Mouse (Mus musculus) gastrocnemius, postnatal 4 days (tissue): ENCODE measurements at regions not wholly inside any gene's neighbourhood (a gene's known extent, or its start where the extent isn't known, plus 50 kb on each side); places are given as distances from the start of the nearest gene placed in this dataset.

ENCODE experiments used
- DNase-seq, 2 experiments: peaks; one replicate each; pipeline ENCODE4 v3.0.0; 2021 to 2022; ENCODE audit warnings: low spot score in 2 of 2, mixed read lengths in 2 of 2

GRCm38 (mm10) chr4:97283099-97283498, 100.1 kb upstream of the Gm10192 start:
- no peak for DNase-seq

DNA sequence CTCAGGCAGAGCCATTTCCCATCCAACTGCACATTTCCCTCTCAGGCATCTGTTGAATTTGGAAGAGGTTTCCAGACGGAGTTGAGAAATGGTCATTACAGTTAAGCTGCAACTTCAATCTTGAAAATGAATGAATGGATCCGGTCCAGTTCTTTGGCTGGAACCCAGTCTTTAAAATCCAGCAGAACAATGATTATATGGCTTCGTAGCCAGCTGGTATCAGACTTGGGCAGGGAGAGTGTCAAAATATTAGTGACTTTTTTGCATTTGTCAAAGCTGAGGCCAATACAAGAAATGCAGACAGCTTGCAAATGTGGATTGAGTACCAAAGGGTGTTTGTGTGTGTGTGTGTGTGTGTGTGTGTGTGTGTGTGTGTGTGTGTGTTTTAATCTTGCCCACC, 99.7 kb upstream of the Gm10192 start:
- peak in 1 of 2 experiments; percentile 29 for DNase-seq

DNA sequence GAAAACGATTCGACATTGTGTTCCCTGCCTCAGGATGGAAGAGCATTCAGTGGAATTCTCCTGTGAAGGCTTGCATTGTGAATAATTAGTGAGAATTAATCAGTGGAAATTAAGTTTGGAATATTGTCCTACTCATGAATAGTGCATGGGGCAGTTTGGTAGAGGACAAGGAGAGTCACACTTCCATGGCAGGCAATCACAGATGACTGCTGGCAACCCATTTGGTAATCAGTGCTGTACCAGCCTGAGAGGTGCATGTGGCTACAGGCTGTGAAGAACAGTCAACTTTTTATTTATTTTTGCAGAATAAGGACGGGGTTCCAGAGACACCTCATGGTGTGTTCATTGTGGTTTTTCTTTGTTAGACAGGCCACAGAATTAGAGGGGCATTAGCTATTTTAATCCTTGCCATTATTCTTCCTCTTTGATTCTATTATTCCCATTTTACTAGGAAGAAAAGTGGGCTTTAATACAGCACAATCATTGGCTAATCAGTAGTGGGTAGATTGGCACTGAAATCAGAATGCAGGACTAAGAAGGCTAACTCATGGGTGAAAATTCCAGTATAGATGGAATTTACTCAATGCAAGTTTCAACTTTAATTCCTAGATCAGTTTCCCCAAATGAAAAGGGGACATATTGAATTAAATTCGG, 98.3 kb upstream of the Gm10192 start:
- DNase-seq = no peak

DNA sequence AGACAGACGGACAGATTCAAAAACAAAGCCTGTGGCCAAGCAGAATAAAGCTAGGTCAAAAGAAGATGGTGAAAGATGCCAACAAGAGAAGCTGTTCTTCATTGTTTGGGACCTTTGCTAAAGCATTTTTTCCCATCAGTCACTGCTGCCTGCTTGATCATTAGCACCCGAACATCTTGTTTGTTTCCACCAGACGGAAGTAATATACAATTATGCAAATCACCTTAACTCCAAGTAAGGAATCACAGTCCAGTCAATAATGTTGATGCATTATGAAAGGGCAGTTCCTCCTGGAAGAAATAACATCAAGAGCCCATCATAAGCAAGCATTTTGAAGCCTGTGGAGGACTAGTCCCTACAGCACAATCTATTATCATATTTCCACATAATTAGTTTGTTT, 97.7 kb upstream of the Gm10192 start:
- no peak for DNase-seq

DNA sequence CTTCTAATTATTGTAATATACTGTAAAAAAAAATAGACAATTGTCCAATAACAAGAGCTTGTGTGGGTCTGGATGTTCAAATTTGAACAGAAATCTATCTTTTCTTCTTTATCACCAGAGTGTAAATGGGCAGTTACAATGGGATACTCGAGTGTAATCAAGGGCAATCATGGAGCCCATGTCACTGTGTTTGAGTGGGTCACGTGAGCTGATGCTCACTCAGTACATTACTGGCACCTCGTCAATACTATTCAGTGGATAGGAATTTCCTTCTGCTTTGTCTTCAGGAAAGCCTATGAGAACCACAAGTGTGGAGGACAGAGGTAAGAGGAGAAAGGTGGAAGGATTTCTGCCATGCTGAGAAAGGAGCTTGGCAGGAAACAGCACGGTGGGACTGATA, 54.0 kb upstream of the Gm10192 start:
- DNase-seq = no peak

DNA sequence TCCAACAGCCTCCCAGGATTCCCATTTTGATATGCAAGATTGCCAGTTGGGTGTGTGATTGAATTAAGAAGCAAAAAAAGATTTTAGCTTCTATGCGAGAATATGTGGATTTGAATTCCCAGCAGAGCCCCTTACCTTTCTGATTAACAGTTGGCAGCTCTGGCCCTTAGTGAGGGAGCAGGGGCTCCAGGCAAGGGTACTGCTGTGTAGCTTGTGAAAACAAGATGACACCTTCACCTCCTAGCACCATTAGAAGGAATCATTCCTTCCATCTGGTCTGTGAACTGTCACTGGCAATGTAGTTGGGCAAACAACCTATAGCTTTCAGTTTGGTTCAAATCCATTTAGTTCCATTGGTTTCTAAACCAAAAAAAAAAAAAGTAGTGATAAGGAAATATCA, 53.4 kb upstream of the Gm10192 start:
- no peak for DNase-seq

- peak in 1 of 2 experiments; percentile 25 for DNase-seq
Measured at GRCm38 (mm10) chr4:97235945-97236383, 53.0 kb upstream of the Gm10192 start.
